Mouse (Mus musculus): ENCODE measurements around the gene St7. TPM values are rescaled to one million over a fixed set of nuclear protein-coding genes. Genes with fewer than 3 reads are reported as not detected.

The St7 gene
- total RNA-seq, 2 experiments from 2014 or later: 8.5 to 9.9 TPM

DNA sequence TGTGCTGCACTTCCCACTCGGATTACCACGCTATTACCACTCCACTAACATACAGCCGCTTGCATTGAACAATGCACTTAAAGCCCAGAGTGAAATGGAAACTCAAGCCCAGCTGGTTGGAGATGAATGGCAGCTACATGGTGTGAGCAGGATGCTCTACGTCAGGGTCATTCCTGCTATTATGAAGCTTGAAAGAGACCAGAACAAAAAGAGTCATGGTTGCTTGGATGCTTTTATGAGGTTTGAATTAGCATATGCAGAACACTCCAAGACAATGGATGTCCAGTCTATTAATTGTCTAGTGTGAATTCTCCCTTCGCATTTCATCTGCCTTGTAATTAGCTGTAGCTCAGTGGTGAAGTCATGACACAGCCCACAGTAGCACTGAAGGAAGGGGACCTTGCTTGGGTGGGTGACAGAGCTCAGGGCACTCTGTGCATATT lies 104.6 kb downstream of the St7 start:
- intact Hi-C loops (cut with DNase I; ENCODE audit: low total_unique reads): no loop called here
- DNase-seq: no peak

DNA sequence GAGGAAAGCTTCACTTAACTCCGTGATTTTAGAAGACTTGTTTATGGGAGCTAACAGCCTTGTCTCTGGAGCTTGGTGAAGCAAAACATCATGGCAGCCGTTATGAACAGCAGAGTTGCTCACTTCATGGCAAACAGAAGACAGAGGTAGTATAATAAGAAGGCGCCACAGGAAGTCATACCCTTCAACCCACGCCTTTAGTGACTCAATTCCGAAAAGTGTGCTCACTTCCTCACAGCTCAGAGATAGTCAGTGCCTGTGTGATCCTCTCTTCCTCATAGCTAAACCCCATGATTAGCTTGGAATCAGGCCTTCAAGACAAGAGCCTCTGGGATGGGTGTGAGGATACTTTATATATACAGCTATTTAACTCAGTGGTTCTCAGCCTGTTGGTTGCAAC lies 108.0 kb downstream of the St7 start:
- intact Hi-C loops (cut with DNase I; ENCODE audit: low total_unique reads): no loop called here
- no peak for DNase-seq

DNA sequence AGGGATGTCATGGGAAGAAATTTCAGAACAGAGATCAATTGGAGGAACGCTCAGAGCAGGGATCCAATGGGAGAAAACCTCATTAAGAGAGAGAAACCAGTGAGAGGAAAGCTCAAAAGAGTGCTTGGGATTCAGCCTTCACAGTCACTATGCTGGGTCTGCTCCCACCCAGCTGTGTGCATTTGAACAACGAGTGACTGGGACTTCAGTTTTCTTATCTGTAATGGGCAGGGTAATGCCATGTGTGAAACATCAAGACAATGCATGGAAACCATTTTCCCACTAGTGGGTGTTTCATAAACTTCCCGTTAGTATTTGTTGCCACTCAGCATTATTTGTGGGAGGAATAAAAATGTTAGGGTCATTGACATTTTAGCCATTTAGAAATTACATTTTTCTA lies 111.7 kb downstream of the St7 start:
- intact Hi-C loops (cut with DNase I; ENCODE audit: low total_unique reads): no loop called here

DNA sequence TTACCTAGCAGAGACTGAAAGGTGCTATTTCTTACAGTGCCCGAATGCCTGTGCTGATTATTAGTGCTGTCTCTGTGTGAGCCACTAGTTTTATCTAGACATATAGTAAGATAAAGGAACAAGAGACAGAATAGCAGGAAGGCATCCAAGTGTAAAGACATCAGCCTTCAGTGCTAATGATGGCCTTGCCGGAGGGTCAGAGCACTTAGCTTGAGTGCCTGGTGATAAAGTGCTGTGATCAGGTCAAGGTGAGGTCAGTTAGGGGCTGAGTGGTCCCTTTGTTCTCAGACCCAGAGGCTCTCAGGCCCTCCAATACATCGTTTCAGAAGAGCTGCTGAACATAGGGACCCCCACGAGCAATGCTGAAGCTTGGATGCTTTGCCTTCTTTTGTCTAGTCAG lies 113.8 kb downstream of the St7 start:
- intact Hi-C loops (cut with DNase I; ENCODE audit: low total_unique reads): no loop called here
- DNase-seq: no peak

More for the DNA sequence above, 111.7 kb downstream of the St7 start:
- no peak for DNase-seq

GRCm38 (mm10) chr6:17811063-17811462 lies 118.3 kb downstream of the St7 start:
- intact Hi-C loops (cut with DNase I; ENCODE audit: low total_unique reads): no loop called here
- DNase-seq: no peak

GRCm38 (mm10) chr6:17811531-17811930 lies 118.8 kb downstream of the St7 start:
- DNase-seq: no peak
- intact Hi-C loops (cut with DNase I; ENCODE audit: low total_unique reads): no loop called here

DNA sequence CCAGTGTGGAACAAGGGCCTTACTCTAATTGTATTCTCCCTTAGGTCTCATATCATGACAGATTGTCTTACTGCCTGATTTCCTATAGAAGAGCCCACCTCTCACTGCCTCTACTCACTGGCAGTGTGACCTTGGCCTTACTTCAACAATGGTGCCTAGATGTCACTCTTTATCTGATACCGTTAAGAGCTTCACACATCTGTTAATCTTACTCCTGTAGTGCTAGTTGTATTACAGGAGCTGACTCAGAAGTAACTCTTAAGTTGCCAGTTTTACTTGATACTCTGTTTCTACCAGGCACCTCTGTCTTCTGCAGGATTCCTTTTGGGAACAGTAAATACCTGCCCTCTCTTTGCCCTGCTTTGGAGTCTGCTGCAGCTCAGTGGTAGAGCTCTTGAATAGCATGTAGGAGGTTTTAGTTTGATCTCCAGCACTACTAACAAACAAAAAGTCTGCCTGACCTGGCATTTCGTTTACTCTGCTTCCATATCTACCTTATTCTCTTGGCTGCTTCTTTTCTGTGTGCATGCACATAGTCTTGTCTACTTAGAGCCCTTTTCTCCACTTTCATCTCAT lies 121.4 kb downstream of the St7 start:
- intact Hi-C loops (cut with DNase I; ENCODE audit: low total_unique reads): no loop called here

DNA sequence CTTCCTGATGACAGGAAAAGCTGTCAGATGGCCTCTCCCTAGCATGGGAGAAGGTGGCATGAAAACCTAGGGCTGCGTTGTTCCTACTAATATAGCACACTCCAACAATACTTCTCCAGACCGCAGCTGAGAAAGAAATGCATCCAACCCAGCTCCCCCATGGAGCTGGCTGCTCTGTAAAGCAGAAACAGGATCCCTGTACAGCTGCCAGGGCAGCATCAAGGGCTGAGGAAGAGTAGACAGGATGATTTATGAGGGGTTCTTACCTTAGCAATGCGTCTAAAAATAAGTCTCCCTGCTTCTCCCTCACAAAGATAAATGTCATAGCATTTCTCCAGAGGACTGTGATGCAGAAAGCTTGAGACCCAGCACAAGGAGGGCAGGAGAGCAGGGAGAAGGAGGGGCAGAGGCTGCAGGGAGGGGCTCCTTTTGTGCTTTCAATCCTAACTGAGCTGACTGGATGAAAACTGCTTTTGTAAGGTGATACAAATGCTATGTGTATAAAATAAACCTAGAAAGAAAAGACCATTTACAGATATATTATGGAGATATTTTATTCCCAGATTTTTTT lies 124.2 kb downstream of the St7 start:
- peak; percentile 57 for DNase-seq
- intact Hi-C loops (cut with DNase I; ENCODE audit: low total_unique reads): no loop called here

More for the DNA sequence above, 121.4 kb downstream of the St7 start:
- DNase-seq: no peak

DNA sequence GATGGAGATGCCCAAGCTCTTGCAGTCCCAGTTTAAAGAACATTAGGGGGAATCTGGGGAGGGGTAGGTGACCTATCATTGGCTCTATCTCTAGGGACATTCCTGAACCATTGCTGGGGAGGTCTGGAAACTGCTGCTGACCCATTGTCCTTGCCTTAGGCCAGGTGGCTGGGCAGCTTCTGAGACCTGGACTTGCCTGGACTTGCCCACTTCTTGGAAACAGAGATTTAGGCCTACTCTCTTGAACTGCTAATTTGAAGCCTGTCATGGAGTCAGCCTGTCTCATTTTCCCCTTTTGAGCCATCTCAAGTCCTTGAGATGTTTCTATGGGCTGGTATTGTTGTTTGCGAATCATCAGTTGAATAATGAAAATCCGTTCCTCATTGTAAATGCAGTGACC lies 130.9 kb downstream of the St7 start:
- DNase-seq: no peak
- intact Hi-C loops (cut with DNase I; ENCODE audit: low total_unique reads): no loop called here

DNA sequence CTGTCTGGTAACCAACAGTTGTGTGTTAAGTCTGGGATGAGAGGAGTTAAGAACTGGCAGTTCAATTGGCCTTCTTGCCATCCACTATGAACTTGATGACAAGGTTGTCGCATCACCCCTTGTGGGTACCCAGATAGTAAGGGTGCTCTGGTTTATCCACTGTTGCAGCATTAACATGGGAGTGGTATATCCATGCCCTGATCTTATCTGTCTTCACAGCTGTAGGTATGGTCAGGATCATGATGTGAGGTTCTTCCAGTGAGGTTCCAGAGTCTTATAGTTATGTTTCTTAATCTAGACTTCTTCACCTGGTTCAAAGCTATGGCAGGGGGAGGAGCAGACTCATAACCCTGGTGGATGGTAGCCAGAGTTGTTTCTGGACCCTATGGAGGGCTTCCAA lies 132.0 kb downstream of the St7 start:
- intact Hi-C loops (cut with DNase I; ENCODE audit: low total_unique reads): no loop called here
- DNase-seq: no peak

- DNase-seq: no peak
- intact Hi-C loops (cut with DNase I; ENCODE audit: low total_unique reads): no loop called here
Observed at GRCm38 (mm10) chr6:17828382-17828781, 135.6 kb downstream of the St7 start.

GRCm38 (mm10) chr6:17829981-17830380 lies 137.2 kb downstream of the St7 start:
- intact Hi-C loops (cut with DNase I; ENCODE audit: low total_unique reads): no loop called here
- DNase-seq: no peak

DNA sequence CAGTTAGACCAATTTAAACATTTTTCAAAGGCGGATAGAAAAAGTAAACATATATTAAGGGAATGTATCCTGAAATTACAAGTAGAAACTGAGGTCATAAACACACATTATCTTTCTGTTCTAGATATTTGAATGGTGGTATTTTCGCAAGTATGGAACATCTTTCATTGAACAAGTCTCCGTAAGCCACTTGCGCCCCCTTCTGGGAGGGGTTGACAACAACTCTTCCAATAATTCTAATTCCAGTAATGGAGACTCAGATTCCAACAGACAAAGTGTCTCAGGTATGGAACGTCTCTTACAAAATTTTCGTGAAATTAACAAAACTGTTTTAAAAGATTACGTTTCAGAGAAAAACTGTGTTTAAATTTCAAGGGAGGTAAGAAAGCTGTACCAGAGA lies 141.8 kb downstream of the St7 start:
- DNase-seq: peak; percentile 65
- intact Hi-C loops (cut with DNase I; ENCODE audit: low total_unique reads): no loop called here

- intact Hi-C loops (cut with DNase I; ENCODE audit: low total_unique reads): loop anchor here (5.0 kb wide), 1 partner anchor 158 kb away; no protein-coding TSS in a partner anchor
- DNase-seq: no peak
Observed at GRCm38 (mm10) chr6:17835693-17836092, 143.0 kb downstream of the St7 start.

- intact Hi-C loops (cut with DNase I; ENCODE audit: low total_unique reads): loop anchor here (5.0 kb wide), 1 partner anchor 160 kb away; no protein-coding TSS in a partner anchor
- no peak for DNase-seq
Observed at GRCm38 (mm10) chr6:17837676-17838075, 144.9 kb downstream of the St7 start.

- DNase-seq: no peak
- intact Hi-C loops (cut with DNase I; ENCODE audit: low total_unique reads): no loop called here
Observed at GRCm38 (mm10) chr6:17840431-17840830, 147.7 kb downstream of the St7 start.

- DNase-seq: peak; percentile 17
- intact Hi-C loops (cut with DNase I; ENCODE audit: low total_unique reads): no loop called here
Observed at GRCm38 (mm10) chr6:17842759-17843158, 150.0 kb downstream of the St7 start.

- intact Hi-C loops (cut with DNase I; ENCODE audit: low total_unique reads): no loop called here
- no peak for DNase-seq
Observed at GRCm38 (mm10) chr6:17851316-17851715, 158.6 kb downstream of the St7 start.

- no peak for DNase-seq
- intact Hi-C loops (cut with DNase I; ENCODE audit: low total_unique reads): no loop called here
Observed at GRCm38 (mm10) chr6:17853587-17854274, 161.0 kb downstream of the St7 start.

DNA sequence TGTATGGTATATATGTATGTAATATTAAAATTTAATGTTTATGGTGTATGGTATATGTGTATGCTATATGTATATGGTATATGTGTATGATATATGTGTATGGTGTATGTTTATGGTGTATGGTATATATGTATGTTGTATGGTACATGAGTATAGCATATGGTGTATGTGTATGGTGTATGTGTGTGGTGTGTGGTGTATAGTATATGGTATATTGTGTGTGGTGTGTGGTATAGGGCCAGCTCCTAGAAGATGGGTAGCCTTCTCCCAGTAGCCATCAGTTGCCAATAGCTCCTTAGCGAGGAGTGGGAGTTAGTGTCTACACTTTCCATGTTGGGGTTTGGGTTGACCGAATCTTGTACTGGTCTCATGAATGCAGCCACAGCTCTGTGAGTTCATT lies 162.9 kb downstream of the St7 start:
- no peak for DNase-seq
- intact Hi-C loops (cut with DNase I; ENCODE audit: low total_unique reads): no loop called here

DNA sequence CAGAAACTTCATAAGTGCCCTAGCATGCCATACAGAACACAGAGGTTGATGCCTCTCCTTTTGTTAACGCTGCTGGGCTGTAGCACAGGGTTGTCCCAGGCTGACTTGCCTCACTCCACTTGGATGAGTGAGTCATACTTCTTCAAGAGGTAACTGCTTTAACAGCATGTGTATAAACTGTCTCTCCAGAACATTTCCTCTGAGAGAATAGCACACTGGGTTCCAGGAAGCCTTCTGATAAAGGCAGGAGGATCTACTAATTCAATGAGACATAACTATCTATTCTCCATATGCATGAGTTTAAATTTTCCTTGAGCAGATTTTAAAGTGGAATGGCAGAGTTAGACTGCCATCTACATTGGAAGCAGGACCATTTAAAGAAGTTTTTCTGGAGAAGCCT lies 166.8 kb downstream of the St7 start:
- intact Hi-C loops (cut with DNase I; ENCODE audit: low total_unique reads): no loop called here
- no peak for DNase-seq

Measured in gastrocnemius, postnatal 14 days (tissue).